Mouse (Mus musculus) lung, postnatal 0 days (tissue): Measurements from ENCODE around the gene Nanos2.

Source experiments
- CTCF ChIP-seq: IDR thresholded peaks from 2 replicates; pipeline ENCODE4 v1.5.1; 2016; ENCODE audit warnings: antibody characterized with exemption, mild to moderate bottlenecking
- EP300 ChIP-seq: IDR thresholded peaks from 2 replicates; pipeline ENCODE4 v1.6.1; 2016; ENCODE audit warnings: antibody characterized with exemption, mild to moderate bottlenecking, control low read depth

GRCm38 (mm10) chr7:19024581-19025255 lies 37.5 kb downstream of the Nanos2 start:
- TF ChIP-seq EP300 (no peak), CTCF (no peak)
